Mouse (Mus musculus): ENCODE data around the gene Hdac9.
A peak's percentile ranks its signal among the peaks of the same experiment; 100 is the strongest.

Gene Hdac9

DNA sequence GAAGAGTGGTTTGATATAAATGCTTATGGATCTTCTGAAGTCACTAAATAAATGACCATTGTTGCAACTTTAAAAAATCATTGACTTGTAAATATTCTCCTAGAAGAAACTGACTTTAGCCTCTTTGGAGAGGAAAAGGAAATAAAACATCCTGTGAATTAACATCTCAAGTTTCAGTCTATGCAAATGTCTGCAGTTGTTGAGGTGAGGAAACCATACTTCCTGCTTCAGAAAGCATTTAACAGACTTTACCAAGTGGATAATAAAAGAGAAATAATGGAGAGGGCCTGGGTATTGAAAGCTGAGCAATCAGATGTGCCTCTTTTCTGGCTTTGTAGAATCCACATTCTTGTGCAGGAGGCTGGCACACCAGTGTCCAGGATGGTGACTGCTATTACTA is 110.4 kb downstream of the Hdac9 start:
- DNase-seq (ENCODE audit: low spot score in 2 of 2), result no peak

DNA sequence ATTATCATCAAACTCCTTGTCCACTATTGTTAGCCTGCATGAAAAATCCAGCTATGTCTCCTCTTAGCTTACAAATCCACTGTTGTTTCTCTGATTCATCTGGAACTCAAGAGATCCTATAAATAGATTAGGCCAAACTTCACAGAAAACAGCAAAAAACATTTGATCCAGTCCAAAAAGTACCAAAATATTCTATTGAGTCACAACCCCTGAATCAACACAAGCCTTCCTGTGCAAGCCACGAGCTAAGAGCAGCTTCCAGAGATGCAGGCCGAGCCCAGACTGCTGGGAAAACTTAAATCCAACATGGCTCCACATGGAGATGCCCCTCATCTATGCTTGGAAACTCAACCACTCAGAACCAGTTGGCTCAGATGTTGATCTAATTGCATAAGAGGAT is 113.2 kb downstream of the Hdac9 start:
- no peak for DNase-seq (ENCODE audit: low spot score in 2 of 2)

DNA sequence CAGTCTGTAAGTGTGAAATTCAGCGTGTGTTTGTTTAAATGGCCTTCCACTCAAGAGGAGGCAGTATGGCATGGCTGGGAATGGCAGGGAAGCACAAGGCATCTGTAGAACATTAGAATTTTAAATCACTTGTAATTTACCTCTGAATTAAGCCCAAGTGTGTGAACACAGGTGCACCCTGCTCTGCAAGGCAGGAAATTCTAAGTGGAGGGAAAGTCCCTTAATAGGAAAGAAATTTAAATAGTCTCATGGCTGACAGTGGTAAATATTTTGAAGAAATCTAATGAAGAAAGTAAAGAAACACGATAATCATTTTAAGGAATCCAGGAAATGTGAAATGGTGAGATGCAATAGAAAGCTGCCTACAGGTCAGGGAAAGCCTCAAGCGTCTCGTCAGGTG is 114.6 kb downstream of the Hdac9 start:
- no peak for DNase-seq (ENCODE audit: low spot score in 2 of 2)

DNA sequence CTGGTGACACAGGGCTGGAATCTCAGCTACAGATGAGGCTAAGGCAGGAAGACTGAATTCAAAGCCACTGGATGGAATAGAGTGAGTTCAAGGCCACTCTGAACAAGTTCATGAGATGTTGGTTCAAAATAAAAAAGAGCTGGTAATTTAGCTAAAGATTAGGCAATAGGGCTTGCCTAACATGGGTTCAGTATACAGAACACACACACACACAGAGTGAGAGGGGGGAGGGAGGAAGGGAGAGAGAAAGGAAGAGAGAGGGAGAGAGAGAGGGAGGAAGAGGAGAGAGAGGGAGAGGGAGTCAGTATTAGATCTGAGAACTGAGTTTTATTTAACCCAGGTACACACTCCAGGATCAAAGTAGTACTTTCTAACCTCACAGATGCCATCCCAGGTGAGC is 115.1 kb downstream of the Hdac9 start:
- no peak for DNase-seq (ENCODE audit: low spot score in 2 of 2)

DNA sequence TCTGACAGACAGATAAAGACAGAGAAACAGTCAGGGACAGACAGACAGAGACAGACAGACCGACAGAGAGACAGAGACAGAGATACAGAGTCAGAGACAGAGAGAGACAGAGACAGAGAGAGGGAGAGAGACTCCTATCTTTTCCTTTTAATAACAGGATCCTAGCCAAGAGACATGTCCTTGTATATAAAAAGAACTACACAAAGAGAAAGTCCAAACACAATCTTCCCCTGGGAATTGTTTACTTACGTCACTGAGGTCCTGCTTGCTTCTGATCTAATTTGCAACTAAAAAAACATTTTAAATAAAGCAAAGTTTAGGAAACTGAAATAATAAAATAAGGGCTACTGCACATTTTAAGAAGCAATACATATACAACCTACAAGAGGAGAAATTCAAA is 119.5 kb downstream of the Hdac9 start:
- no peak for DNase-seq (ENCODE audit: low spot score in 2 of 2)

DNA sequence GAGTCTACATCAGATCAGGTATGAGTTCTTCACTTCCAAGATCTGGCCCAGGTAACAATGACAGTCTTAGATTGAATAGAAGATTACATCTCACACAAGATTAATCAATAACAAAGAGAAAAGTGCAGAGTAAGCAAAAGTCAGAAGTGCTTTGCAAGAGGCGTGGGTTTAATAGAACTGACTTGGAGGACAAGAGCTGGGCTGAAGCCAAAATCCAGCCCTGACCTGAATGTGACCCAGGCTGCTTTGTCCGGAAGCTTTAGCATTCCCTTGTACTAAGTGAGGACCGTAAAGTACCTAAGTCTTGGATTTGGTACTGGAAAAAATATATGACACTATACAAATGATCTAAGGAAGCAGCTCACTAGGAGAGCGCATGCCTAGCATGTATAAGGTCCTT is 121.4 kb downstream of the Hdac9 start:
- DNase-seq (ENCODE audit: low spot score in 2 of 2), result no peak

DNA sequence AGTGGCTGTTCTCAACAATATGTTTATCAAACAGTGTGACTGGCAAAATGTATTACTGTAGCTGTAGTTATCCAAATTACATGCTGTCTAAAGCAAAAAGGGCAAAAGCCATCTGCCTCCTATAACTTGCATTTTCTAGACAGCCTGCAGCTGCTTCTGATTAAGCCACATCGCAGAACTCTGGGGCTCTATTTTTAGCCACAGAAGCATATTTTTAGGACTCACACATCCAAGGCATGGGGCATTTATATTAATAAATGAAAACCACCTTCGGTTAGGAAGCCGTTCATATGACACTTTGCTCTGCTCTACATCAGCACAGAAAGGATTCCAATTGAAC is 124.8 kb downstream of the Hdac9 start:
- DNase-seq (ENCODE audit: low spot score in 2 of 2), result no peak

DNA sequence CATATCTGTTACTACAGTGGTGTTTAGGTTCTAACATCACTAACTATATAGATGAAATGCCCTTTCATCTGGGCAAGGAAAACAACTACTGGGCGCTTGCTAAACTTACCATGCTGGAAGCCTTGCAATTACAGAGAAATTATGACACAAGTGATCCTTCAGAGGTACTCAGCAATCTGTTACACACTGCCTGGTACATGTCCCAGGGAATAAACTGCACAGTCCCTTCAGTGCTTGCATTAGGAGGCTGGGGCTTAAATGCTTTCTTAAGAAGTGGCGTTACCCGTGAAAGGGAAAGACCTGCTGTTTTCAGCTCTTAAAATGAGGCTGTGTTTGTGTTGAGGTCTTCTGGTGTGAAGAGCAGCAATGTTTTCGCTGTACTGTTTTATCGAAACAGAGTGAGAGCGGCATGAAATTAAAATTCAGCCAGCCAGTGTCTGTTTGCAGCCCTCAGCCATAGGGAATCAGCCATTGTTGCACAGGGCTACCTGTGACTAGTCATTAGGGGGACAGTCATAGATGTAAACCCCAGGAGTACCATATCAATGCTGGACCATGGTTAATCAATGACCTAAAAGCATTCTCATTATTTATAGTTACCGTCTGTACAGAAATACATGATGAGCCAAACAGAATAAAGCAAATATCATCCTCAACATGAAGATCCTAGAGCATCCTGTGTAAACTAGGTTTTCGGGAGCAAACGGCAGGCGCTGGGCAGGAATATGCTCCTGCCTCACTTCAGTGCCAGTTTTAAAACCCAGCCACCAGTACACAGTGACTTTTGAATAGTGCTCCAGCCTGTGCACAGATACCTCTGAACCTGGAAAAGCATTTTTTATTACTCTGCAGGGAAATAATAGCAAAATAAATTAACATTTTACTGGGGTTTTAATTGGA is 125.4 kb downstream of the Hdac9 start:
- no peak for DNase-seq (ENCODE audit: low spot score in 2 of 2)

DNA sequence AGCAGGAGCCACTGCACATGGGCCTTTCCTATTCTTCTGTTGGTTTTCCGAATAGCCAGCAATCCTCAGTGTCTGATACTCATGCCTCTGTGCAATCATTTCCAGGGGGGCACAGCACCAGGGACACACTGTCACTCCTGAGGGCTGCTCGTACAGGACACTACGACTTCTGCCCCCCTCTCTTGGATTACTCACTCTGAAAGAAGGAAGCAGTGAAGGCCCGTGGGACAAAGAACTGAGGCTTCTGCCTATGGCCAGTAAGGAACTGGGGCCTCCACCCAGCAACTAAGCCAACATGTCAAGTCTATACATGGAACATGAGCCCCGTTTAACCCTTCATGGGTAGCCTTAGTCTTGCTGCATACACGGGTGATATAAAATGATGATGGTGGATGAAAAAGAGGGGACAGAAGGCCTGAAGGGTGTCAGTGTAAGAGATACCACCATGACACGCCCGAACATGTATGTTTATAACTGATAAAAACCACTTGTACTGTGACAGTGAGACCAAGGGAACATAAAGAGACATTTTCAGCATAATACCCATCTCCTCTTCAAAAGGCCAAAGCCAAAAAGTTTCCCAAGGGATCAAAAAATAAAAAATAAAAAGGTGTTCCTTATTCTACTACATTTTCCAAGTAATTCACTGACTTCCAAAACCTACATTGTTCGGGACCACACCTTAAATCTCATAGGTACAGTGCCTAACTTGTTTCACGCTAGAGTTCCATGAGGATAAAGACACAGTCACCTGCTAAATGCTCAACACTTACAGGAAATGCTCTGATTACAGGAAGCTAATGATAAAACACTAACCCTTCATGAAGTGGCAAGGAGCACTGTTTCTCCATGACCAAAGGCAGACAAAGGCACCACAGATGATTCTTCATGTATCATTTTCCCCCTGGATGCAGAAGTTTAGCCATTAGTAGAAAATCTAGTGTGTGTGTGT is 127.6 kb downstream of the Hdac9 start:
- no peak for DNase-seq (ENCODE audit: low spot score in 2 of 2)

DNA sequence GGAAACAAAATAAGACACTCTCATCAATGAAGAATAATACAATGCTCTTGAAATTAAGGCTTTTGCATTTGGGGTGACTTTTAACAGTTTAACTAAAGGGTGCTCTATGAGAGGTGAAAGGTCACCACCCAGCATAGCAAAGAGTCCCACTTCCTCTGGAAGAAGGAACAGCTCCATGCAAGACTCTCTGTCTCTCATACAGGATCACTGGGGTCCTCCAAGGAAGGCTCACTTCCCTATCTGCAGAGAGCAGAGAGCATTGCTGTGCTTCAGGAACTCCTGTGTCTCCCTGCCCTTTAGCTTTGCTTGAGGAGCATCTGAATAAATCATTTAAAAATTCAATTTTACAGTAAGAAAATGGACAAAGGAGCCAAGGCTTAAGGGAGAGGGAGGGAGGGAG is 129.5 kb downstream of the Hdac9 start:
- DNase-seq (ENCODE audit: low spot score in 2 of 2), result no peak

DNA sequence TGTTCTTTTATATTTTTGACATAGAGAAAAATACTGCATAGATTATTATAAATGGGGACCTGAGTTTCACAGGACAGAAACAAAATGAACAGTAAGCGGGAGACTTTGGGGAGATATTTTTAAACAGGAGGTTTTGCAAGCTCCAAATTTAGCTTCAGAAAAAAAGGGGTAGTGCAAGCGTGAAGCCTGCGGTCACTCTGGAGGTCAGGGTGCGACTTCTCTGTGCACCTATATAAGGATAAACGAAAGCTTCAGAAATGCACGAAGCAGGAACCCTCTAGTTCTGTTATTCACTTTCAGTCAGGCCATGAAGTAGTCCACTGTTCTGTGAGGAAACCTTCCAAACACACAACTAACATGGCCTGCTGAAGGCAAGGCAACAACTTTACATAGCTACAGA is 133.3 kb downstream of the Hdac9 start:
- no peak for DNase-seq (ENCODE audit: low spot score in 2 of 2)

DNA sequence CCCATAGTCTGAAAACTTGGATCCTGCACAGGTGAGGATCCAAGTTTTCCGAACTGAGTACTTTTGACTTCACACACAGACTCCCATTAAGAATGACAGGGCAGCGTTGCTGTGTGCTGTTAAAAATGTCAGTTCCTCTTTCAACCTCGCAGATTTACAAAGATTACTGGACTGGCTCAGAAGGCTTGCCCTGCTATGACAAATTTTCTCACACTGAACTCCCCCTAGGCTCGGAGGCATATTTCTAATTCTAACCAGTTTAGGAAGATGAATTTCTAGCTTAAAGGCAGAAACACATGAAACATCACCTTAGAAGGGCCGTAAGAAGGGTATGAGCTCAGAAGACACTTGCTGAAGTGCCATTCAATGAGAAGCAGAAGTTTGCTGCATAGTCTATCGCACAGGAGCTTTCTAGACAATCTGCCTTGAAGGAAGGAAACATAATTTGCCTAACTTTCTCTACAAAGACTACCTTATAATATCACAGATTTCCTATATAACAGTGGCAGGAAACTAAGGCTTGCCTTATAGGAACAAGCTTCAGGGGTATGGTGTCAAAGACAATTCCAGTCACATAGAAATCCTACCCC is 137.4 kb downstream of the Hdac9 start:
- DNase-seq (ENCODE audit: low spot score in 2 of 2), result no peak

DNA sequence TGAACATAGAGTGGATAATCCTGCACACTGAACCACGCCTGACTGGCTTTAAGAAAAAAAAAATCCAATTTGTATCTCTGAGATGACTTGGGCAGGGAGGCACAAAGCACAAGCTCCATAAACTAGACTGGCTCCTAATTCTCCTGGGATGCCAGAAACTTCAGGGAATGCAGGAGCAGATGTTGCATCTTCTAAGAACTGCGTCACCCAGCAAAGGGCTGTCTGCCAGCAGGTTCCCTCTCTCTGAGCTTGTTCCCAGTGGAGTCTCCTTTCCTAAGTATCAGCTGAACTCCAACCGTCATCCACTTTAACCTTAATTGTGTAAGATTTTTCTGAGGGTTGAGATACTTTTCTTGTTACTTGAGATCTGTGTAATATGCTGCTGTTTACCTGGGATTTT is 140.7 kb downstream of the Hdac9 start:
- DNase-seq (ENCODE audit: low spot score in 2 of 2), result peak in 1 of 2 experiments; percentile 30

DNA sequence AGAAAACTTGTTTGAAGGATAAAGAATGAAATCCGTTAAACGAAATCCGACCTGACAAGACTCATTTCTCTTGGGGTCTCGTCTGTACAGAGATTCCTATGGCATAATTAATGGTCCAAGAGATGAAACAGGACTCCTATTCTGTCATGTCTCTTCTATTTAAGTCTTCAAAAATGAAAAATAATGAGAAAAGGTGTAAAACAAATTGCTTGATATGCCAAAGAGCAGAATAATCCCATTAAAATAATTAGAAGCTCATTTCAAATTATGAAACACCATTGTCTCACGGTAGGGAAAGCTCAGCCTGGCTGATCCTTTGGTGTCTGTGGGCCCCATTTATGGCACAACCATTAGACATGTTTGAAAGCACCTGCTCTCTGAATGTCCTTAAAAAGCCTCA is 142.8 kb downstream of the Hdac9 start:
- DNase-seq (ENCODE audit: low spot score in 2 of 2), result no peak

DNA sequence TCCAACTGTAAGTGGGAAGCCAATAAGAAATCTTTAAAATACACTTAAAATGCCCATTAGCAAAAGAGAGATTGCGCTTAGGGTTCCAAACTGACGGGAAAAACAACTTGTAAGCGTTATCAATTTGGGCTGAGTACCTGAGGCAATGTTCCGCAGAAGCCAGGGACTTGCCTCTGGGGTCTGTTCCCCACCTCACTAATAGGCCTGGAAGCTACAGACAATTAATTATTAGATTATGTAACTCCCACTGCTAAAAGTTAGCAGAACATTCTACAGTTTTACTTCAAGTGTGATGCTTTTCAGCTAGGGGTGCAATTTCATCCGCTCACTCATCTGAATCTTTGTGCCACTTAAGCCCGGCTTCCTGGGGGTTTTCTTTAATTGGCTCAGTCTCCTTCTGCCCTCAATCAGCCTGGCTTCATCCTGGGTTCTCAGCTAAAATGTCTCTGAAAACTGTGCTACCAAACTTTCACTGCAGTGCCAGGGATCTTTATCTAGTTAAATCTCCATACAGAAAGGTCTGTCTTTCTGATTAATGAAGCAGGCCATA is 149.6 kb downstream of the Hdac9 start:
- no peak for DNase-seq (ENCODE audit: low spot score in 2 of 2)

DNA sequence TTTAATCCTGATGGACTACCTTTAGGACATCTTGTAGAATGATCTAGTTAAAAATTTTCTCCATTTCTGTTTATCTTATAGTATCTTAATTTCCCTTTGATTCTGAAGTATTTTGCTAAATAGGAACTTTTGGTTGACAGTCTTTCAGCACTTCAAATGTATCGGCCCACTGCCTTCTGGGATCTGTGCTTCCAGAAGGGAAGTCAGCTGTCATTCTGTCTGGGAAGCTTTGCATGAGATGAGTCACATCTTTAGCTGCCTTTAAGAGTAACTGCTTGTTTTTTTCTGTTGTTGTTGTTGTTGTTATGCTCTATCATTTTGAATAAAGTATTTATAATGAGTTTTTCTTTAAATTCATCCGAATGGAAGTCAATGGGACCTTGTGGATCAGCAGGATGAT is 169.6 kb downstream of the Hdac9 start:
- no peak for DNase-seq (ENCODE audit: low spot score in 2 of 2)

DNA sequence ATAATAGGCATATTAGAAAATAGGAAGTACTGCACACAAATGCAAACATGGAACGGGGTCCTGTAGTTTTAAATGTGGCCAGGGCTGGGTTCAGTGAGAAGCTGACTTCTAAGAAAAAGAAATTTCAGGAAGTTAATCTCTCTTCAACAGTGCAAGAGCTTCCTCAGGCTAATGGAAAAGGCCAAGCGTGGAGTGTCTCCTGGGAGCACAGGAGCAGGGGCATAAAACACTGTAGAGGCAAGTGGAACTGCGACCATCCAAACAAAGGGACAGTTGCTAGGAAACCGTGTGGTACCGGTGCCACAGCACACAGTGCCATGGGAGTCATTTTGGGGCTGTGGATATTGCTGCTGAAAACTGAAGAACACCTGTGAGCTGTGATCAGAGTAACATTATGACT is 191.7 kb downstream of the Hdac9 start:
- DNase-seq (ENCODE audit: low spot score in 2 of 2), result no peak

DNA sequence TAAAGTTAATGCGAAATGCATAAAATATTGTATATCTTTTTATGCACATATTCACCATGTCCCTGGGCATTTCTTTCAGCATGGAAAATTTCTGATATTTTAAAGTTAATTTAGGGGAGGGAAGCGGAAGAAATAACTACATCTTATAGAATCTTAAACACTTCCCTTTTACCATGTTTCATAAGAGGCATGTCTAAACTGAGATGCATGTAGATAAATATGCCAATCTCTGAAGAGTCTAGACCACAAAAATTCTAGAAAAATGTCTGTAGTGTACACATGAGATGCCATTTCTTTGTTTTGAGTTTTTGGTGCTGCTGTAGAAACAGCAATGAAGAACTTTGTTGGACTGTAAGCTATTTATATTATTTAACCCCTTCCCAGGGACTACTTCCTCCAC is 192.6 kb downstream of the Hdac9 start:
- DNase-seq (ENCODE audit: low spot score in 2 of 2), result no peak

DNA sequence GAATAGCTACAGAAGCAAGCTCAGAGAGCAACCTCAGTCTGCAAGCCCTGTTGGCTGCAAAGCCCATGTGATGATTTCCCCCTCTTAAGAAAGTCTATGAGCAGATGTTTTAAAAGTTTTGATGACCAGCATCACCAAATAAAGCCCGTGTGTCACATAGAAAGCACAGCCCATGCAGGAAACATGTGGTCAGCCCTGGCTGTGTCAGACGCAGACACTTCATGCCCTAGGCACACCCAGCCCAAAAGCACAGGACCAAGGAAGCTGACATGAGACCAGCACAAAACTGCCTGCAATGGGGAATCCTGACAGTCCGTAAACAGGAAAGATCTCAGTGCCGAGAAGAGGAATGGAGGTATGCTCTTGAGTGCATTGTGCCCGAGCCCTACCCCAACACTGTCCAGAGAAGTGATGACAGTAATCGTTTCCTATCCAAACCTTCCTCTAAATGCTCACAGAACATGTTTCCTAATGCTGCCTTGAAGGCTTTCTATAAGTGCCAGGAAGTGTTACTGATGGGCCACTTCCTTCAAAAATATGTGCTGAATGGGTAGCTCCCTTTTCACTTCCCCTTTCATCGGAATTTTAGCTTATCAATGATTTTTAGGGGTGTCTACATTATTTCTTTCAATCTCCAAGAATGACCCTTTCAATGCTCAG is 193.9 kb downstream of the Hdac9 start:
- no peak for DNase-seq (ENCODE audit: low spot score in 2 of 2)

DNA sequence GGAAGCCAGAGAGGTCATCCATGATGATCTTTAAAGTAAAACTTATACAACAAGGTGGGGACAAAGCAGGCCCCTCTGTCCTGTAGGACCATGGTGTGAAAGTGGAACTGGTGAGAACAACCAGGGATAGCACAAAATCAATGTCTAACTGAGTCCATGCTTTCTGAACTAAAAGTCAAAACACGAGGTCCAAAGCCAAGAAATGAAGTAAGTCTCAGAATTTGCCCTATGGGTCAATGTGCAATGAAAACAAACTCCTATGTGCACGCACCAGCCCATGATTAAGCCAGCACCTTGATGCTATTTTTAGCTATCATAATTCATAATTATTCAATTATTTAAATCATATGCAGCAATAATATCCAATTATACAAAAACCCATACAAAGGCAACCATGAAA is 196.0 kb downstream of the Hdac9 start:
- DNase-seq (ENCODE audit: low spot score in 2 of 2), result no peak

DNA sequence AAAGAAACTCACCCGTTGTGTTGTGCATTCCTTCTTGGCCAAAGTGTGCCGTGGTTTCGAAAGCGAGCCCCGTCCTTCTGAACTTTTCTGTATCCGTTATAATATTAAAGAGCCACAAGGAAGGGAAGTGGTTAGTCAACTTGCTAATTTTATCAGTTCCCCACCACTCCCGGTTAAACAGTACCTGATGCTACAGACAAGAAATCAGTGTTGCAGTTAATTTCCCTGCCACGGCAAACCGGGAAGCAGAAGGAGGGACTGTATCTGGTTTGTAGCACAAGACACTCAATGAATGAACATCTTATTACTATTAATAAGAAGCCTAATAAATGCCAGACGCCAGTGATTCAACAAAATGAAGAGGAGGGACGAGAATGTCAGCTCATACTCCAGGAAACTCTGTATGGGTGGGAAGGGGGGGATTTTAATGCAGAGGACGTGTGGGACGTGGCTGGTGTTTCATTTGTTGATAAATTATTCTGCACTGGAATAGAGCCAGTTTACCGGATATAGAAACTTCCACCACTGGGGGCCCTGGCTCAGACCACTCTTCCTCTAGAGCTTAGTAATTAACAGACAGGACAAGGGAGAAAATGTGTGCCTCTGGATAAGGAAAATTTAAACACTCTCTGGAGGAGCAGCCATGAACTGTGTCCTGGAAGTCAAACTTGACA is 202.5 kb downstream of the Hdac9 start:
- no peak for DNase-seq (ENCODE audit: low spot score in 2 of 2)
